Mouse (Mus musculus) urinary bladder, postnatal 10 days (tissue): Measurements from ENCODE around the gene Slc22a6.

Experiments
- DNase-seq: peaks from one replicate; pipeline ENCODE4 v3.0.0; 2022; ENCODE audit warnings: low spot score

Gene Slc22a6

GRCm38 (mm10) chr19:8617904-8618303 is at the start of gene Slc22a6:
Gene Slc22a6, plus strand, starts transcription at chr19:8618039.
- no peak for DNase-seq

GRCm38 (mm10) chr19:8569453-8569863 is 48.4 kb upstream of the Slc22a6 start:
- no peak for DNase-seq

- no peak for DNase-seq
These were observed 47.3 kb upstream of the Slc22a6 start for GRCm38 (mm10) chr19:8570341-8571040.

GRCm38 (mm10) chr19:8571746-8572145 is 46.1 kb upstream of the Slc22a6 start:
- DNase-seq, result no peak

- DNase-seq, result no peak
These were observed 45.4 kb upstream of the Slc22a6 start for GRCm38 (mm10) chr19:8572485-8572884.

GRCm38 (mm10) chr19:8577432-8577831 is 40.4 kb upstream of the Slc22a6 start:
- no peak for DNase-seq

GRCm38 (mm10) chr19:8578293-8578969 is 39.4 kb upstream of the Slc22a6 start:
- no peak for DNase-seq

- no peak for DNase-seq
These were observed 38.9 kb upstream of the Slc22a6 start for GRCm38 (mm10) chr19:8578970-8579342.

GRCm38 (mm10) chr19:8585298-8585697 is 32.5 kb upstream of the Slc22a6 start:
- no peak for DNase-seq

- DNase-seq, result no peak
These were observed 31.9 kb upstream of the Slc22a6 start for GRCm38 (mm10) chr19:8585899-8586298.

GRCm38 (mm10) chr19:8586350-8586749 is 31.5 kb upstream of the Slc22a6 start:
- DNase-seq, result no peak

- no peak for DNase-seq
These were observed 30.5 kb upstream of the Slc22a6 start for GRCm38 (mm10) chr19:8587315-8587714.

- no peak for DNase-seq
These were observed 26.9 kb upstream of the Slc22a6 start, which contains the start of gene Slc22a8 for GRCm38 (mm10) chr19:8590954-8591353. Gene Slc22a8, plus strand, starts transcription at chr19:8591254.

GRCm38 (mm10) chr19:8592155-8592554 is 25.7 kb upstream of the Slc22a6 start:
- DNase-seq, result no peak

- DNase-seq, result no peak
These were observed 24.9 kb upstream of the Slc22a6 start for GRCm38 (mm10) chr19:8592873-8593408.

GRCm38 (mm10) chr19:8593833-8594232 is 24.0 kb upstream of the Slc22a6 start:
- no peak for DNase-seq

GRCm38 (mm10) chr19:8594518-8594917 is 23.3 kb upstream of the Slc22a6 start:
- DNase-seq, result no peak

- no peak for DNase-seq
These were observed 20.6 kb upstream of the Slc22a6 start for GRCm38 (mm10) chr19:8597269-8597668.

- DNase-seq, result no peak
These were observed 18.6 kb upstream of the Slc22a6 start for GRCm38 (mm10) chr19:8599229-8599628.

GRCm38 (mm10) chr19:8601922-8602321 is 15.9 kb upstream of the Slc22a6 start:
- no peak for DNase-seq

- no peak for DNase-seq
These were observed 14.9 kb upstream of the Slc22a6 start for GRCm38 (mm10) chr19:8602914-8603313.

- DNase-seq, result no peak
These were observed 13.2 kb upstream of the Slc22a6 start for GRCm38 (mm10) chr19:8604536-8605240.

- no peak for DNase-seq
These were observed 12.6 kb upstream of the Slc22a6 start for GRCm38 (mm10) chr19:8605241-8605558.
